Mouse (Mus musculus) testis, adult 2 months (tissue): ENCODE data around the gene Wnk2.

Experiments used
- CTCF ChIP-seq: fragments of 200-500 bp; IDR thresholded peaks from 2 replicates; pipeline ENCODE4 v1.5.1; 2012; ENCODE audit warnings: low read depth, mild to moderate bottlenecking, inconsistent platforms, low read length, moderate library complexity; ENCODE audit not compliant: control insufficient read depth, insufficient read depth, insufficient replicate concordance
- POLR2A ChIP-seq: fragments of 200-500 bp; IDR thresholded peaks from 2 replicates; pipeline ENCODE4 v1.6.1; 2012; ENCODE audit warnings: low read depth, mild to moderate bottlenecking, inconsistent platforms, low read length, moderate library complexity; ENCODE audit not compliant: control insufficient read depth

DNA sequence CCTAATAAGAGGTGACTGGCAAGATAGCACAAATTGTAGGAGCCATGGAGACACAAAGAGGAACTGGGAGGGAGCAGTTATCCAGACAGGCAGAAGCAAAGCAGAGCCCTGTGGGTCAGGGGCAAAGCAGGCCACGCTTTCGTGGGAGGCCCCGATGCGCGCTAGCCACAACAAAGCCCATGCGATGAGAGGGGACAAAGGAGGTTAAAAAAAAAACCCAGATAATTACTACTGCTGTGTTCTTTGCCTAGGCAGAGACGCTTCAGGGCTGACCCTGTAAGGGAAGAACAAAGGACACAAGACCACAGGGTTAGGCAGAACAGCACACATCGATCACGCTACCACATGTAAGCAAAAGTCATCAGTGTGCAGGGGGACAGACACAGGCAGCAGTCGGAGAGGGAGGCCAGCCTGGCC lies 103.7 kb downstream of the Wnk2 start:
- TF ChIP-seq POLR2A (no peak), CTCF (no peak)
